Mouse (Mus musculus) retina, postnatal 7 days (tissue): ENCODE results near the gene Hivep2.

Experiments
- DNase-seq: peaks from one replicate; pipeline ENCODE4 v3.0.0-alpha.2; 2012; ENCODE audit warnings: low read depth, low spot score

Hivep2 gene

DNA sequence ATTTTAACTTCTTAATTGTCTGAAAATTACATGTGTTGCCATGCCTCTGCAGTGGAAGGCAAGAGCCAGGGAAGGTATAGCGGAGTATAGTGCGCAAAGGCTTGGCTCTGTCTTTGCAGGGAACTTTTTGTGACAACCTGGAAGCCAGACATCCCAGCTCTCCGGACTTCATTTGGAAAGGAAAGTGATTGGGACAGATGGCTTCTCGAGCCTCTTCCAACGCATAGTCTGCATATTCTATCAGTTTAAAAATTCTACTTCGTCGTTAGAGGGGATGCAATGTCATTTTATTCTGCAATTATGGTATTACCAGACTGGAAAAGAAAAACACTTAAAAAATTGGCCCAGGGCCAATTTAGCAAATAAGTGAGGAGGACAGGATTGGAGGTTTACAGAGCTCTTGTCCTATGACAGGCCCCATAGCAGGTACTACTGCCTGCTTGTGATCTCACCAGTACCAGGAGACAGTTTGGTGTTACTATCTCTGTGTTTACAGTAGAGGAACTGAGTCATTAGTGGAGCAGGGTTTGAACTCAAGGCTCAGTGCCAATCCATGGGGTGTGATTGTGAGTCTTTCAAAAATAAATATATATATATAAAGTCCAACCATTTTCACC is 7.8 kb downstream of the Hivep2 start:
- no peak for DNase-seq

DNA sequence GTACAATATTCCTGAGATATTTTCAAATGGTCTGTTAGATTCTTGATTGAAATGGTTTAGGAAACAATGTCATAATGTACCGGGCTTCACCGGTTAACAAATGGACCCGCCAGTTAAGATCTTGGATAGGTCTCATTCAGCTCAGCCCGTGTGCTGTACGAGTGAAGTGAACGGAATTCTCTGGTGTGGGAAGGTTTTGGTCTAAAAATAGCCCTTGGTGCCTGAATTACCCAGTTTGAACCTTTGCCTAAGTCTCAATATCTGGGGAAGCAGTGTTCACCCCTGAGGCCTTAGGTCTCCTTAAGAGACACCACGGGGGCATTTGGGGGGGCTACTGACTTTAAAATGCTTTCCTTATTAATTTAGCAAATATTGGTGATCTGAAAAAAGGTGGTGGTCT is 8.6 kb downstream of the Hivep2 start:
- DNase-seq, result no peak

DNA sequence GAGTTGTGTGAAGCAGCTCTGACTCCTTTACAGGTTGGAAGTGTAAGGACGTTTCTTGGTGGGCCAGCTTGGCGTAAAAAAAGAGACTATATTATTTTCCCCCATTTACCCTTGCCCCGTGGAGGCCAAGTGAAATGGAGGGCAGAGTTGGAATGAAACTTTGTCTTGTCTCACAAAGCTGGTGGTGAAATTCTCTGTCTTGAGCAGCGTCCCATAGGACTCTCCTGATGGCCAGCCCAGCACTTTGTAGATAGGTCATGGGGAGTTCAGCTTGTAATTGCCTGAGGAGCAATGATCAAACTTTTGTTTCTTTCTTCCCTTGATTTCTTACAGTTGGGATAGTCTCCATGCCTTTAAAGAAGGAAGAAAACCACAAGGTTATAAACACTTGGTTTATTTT is 10.0 kb downstream of the Hivep2 start:
- no peak for DNase-seq

DNA sequence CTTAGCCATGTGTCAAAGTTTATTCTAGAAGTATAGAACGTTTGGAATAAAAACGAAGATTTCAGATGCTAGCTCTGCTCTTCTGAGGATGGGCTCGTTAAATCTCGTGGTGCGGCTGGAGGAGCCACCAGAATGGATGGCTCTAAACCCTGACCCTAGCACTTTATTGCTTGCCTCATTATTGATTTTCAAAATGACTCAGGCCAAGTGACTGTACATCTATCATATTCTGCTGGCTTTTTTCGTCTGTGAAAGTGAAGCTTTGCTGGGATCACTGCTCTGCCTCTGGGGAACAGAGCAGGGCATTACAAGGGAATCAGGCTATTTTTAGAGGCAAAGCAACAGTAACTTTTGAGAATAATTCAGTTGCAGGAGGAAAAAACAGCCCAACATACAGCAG is 10.4 kb downstream of the Hivep2 start:
- no peak for DNase-seq

DNA sequence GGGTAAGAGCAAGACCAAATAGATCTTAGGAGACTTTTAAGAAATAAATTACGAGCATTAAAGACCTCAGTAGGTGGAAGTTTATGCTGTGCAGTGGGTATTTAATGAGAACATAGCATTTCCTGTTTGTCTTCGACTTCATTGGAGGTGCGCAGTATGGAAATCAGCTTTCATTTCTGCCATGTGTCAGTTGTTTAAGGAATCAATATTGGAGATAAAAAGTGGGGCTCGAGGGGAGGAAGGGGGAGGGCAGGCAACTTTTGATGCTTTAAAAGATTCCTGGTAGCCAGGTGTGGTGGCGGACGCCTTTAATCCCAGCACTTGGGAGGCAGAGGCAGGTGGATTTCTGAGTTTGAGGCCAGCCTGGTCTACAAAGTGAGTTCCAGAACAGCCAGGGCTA is 16.4 kb downstream of the Hivep2 start:
- DNase-seq, result no peak

DNA sequence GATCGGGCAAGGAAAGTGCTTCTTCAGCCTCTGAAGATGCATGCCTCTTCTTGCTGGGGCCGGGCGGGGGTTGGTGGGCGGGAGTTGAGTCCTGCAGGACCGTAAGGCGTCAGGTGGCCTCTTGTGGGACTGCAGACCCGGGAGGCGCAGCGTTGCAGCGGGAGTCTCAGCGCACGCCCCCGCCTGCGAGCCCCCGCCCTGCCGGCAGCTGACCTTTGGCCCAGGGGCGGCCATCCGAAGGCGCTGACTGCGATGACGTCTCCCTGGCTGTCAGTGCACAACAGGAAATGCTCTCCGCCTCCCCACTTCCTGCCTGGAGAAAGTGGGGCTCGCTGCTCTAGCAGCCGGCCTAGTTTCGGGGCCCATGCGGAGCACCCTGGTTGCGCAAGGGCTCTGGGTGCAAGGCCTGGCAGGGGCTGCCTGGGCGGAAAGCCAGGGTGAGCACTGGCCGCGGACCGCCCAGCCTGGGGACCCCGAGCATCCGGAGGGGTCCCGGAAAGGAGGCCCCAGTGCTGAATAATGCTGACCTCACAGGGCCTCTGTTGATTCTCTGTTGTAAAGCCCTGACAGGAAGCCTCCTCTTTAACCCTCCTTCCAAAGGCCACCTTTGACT is 17.0 kb downstream of the Hivep2 start:
- DNase-seq, result peak; percentile 44

DNA sequence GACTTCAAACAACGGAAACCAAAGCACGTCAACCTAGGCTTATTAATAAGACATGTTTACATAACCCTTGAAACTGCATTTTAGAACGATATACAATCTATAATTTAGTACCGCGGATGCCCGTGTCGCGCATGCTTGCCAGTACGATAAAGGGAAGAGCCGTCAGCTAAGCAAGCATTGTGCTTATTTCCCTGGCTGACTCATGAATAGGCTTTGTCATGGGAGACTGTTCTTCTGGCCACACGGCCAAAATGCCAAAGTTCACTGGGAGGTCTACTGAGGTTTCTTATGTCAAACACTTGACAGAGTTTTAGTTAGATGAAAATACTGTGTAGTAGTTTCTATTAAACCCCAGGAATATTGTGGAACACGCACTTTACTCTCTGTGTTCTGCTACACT is 17.8 kb downstream of the Hivep2 start:
- DNase-seq, result no peak

DNA sequence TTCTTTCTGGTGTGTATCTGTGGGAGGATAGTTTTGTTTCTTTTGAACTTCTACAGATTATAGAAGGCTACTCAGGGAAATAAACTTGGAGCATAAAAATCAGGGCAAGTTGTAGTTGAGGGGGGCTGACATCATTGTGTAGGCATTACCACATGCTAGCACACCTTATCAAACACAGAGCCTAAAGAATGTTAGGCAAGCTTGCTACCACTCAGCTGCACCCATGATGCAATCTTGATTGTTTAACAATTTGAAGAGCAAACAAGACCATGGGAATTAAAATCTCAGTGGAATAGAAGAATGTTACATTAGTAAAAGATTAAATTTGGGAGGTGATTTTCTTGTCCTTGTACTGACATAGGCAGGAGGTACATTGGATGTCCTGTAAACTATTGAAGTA is 18.4 kb downstream of the Hivep2 start:
- no peak for DNase-seq

DNA sequence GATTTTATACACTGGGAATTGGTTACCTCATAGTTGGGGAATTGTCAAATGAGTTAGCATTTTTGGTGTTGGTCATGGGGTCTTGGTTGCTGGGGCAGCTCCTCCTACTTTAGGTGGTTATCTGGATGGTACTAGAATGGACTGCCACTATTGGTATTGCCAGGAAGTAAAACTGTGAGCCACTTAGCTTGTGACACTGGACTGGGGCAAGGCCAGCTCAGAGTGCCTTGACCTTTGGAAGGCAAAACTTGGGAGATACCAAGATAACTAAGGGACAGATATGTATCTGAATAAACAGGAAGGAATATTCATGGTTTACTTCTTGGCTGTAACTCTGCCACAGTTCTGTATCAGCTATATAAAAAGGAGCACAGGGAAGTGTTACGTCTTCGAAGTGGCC is 20.7 kb downstream of the Hivep2 start:
- DNase-seq, result no peak

DNA sequence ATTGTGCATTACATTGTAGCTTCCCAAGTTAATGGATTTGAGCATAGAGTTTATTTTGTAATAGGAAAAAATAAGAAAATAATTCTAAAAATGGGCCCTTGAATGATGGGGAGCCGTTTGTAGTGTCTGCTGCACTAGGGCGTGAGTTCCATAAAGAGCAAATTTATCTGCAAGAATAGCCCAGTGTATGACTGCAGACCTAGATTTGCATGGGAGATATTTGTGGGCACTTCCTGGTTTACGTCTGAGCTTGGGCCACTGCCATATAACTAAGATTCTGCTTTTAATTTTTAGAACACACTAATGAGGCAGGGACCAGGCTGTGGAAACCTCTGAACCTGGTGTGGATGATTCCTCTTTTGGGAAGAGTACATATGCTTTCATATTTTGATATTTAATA is 21.5 kb downstream of the Hivep2 start:
- no peak for DNase-seq

DNA sequence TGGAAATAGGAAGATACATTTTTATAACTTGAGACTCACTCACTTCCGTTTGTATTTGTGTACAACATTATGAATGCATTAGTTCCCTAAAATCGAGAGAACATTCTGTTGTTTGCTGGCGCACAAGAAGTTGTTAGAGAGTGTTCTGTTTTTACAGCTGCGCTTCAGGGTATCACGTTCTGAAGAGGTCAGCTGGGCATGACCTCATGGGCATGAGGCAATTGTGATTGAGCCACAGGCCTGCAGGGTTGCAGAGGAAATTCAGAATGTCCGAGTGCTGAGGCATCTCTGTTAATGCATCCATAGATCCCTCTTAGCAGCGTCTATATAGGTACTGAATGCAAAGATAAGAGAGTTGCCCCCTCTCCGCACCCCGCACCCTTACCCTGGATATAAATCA is 22.4 kb downstream of the Hivep2 start:
- DNase-seq, result no peak

DNA sequence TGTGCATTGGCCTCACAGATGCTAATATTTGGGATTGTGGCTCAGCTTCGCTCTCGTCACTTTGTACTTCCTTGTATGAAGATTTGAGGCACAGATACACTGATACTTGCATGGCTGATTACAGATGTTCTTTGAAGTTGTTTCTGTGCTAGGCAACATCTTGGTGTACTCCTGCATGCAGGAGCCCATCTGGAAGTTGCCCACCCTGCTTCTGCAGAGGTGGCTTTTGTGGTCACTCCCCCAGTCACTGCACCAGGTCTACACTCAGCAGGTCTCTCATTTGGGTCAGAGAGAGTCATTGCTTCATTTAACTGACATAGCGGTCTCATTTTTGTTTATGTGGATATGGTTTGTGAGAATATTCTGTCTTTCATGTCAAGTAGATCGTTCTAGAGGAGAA is 22.9 kb downstream of the Hivep2 start:
- DNase-seq, result no peak

DNA sequence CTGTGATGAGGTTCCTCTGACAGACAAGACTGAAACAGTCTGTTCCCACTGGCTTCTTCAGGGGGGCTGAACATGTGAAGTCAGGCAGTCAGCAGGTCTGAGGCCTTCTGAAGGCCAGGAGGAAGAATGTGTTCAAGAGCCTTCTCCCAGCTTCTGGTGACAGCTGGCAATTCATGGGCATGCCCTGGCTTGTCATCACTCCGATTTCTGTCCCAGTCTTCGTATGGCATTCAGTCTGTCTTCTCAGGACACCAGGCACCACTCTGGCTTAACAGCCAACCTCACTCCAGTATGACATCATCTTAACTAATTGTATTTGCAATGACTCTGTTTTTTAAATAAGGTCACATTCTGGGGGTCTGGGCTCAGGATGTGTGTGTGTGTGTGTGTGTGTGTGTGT is 25.0 kb downstream of the Hivep2 start:
- no peak for DNase-seq

DNA sequence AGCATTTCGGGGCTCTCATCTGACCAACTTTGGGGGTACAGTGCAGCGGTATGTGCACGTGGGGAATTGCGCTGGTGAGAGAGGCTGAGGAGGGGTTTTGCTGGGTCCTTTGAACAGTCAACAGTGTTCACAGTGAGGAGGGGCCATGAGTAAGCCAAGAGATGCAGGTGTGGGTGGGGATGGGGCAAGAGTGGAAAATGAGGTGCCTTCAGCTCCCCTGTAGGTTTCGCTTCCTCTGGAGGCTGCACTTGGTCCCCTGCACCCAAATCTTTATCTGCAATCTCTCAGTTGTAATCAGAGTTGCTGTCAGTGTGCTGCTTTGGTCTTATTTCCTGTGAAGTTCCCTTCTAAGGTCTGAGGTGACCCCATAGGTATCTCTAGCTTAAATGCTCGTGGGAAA is 27.5 kb downstream of the Hivep2 start:
- no peak for DNase-seq

DNA sequence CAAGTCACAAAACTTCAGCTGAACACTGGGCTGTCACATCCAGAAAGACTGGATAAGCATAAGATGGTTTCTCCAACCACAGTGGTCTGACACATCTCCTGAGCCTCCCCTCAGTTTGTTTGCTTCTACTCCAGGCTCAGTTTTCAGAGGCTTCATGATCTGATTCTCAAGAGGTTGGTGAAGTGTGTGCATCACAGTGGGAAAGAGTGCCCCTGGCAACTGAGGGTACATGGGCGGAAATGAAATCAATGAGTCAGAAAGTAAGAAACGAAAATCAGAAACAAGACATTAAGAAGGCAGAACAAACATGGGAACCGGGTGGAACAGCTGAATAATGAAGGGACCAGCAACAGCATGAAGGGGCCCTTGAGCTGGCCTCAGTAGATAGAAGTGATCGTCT is 31.5 kb downstream of the Hivep2 start:
- no peak for DNase-seq

DNA sequence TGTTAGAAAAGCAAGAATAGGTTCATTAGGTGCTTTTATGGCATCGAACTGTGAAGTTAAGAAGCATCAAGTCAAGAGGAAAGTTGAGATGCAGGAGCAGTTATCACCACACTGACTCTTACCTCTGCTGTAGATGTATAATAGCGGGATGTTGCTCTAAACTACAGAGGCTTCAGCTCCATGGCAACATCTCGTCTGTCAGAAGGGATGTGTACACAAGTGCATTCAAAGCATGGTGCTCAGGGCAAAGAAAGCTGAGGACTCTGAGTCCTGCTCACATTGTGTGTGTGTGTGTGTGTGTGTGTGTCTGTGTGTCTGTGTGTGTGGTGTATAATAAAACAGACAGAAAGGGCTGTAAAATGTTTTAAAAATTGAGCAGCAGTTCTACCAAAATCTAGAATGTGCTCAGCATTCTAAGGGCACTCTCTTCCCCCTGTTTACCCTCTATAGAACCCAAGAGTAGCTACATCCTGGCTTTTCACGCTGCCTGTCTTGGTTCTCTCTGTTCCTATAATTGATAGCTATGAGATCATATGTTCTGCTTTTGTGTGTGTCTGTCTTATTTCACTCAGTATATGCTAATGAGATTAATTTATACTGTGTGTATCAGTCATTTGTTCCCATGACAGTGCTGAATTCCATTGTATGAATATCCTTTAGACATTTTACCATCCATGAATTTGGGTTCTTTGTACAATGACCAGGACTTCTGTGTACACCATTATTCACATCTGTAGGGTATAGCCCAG is 39.1 kb downstream of the Hivep2 start:
- DNase-seq, result no peak

DNA sequence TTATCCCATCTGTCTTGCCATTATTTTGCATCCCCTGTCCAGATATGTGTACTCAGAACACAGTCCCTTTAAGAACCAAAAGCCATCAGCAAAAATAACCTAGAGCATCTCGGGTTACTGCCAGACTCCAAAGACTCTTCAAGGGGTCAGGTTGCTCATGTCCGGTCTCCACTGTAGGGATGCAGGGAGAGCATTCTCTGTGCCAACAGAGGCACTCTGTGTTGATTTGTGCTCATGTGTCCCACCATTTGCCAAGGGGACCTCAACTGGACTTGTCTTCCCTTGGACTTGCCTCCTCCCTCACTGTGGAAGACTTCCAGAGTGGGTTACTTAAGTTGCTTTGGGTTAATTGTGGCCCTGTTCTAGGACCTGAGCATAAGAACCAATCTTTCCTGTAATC is 43.8 kb downstream of the Hivep2 start:
- DNase-seq, result no peak

DNA sequence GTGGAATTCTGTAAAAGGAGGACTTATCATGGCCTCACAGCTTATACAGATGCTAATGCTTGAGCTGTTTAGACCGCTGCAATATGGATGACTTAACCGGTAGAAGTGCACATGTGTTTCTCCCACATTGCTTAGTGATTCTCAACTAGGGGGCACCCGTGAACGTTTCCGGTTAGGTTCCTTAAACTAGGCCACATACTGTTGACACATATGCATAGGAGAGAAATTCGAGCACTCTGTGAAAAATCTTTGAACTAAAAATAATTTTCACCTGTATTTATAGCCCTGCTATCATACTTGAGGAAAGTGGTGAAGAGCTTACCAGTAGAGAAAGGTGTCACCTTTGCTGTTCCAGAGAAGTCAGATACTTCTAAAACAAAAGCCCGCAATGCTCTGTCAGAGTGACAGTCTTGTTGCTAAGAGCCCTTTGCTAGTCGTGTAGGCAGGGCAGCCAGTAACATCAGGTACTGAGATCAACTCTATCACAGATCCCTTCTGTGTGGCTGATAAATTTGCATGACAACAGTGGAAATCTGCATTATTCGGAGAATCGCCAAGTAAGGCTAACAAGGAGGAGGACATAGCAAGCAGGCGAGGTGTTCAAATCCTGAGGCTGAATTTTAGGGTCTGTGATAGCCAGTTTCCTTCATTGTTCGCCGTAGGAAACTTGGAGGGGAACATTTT is 50.6 kb downstream of the Hivep2 start:
- DNase-seq, result no peak

DNA sequence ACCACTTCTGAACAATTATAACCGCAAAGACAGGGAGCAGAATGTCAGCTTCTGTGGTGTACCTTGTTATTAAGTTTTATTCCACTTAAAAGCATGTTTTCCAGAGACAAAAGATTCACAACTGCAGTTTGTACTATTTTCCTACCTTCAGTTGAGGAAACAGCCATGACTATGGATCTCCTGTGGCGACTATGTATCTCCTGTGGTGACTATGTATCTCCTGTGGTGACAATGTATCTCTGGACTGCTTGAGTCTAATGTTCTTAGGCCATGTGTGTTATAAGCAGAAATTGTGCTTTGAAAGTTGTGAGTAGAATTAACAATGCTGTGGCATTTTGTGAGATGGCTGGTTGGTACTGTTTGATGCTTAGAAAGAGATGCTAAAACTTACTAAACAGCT is 51.5 kb downstream of the Hivep2 start:
- DNase-seq, result no peak

DNA sequence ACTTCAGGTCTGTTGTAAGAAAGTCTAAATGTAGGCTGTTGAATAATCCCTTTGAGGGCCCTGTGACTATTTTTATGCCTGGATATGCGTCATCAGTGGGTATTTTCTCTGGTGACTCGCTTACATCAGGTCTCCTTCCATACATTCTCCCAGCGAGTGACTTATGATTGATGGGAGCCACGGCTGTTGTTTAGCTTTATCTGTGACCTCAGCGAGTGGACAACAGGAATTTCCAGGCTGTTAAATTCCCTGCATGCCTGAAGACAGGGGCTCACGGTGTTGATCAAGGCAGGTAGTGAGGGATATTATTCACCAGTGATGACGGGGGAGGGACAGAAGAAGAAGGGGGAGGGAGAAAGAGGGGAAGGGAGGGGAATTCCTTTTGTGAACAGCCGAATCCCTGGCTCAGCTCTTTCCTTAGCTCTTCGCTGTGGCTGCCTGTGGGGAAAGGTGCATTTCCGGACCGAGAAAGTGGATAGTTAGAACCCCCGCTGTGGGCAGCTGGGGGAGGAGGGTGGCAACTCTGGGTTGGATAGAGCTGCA is 52.0 kb downstream of the Hivep2 start:
- DNase-seq, result no peak

DNA sequence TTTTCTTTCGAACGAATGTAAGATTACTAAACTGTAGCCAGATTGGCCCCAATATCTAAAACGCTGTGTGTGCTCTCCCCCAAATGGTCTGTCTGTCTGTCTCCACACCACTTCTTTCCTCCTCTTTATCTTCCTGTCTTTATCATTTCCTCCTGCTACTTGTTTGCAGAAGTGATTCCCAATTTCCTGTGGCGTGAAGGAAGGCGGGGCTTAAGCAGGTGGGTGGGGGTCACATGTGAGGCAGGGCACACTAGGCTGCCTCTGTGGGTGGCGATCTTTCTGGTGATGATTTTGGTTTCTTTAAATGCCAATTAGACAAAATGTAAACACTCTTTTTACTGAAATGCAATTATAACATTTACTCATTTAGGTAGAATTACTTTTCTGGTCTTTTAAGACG is 52.8 kb downstream of the Hivep2 start:
- no peak for DNase-seq

DNA sequence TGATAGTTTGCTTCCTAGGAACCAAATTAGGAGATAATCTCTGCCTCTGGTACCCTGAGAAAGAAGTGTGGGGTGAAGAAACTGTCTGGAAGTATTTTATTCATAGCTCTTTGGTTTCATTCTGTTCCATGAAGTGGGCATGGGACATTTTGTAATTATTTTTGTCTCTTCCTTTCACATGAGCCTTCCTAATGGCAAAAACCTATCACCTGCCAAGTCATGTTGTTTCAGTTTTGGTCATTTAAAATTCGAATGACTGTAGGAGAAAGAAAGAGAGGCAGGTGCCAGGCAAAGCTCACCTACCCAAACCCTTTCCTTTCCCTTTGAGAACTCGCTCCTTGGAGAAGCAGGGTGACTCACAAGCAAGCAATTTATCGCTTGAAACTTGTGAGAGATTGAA is 53.3 kb downstream of the Hivep2 start:
- DNase-seq, result no peak
